Mouse (Mus musculus) A20 (cell line): ENCODE measurements around the gene AY074887.

Source experiments
- DNase-seq: peaks from one replicate; pipeline ENCODE4 v3.0.0-alpha.2; 2011; ENCODE audit warnings: low read depth, low spot score

AY074887 gene

DNA sequence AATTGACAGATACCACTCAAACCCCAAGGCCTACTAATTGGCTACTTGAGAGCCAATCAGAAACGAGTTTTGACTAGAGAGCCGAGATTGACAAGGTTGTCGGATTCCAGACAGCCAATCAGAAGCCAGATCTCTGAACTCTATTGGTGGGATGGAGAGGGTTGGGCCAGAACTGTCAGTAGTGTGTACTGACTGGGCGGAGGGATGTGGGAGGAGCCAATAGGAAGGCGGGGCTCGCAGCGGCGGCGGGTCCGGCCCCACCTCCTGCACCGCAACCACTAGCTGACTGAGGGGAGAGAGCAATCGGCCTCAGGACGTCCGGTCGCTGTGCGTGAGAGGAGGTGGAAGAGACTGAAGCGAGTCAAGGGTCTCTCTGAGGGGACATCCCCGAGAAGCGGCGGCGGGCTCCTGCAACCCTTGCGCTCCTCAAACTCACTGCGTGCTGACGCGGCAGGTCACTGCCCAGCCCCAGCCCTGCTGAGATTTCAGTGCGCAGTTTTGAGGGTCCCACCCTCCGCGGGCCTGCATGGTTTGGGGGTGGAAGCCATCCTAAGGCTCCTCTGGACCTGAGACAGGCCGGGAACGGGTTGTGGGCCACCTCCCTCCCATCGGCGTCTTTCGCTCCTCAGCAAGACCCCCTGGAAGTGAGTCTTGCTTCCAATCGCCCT is 33.7 kb downstream of the AY074887 start, which contains the start of gene Hykk:
Gene Hykk (plus strand): TSS at position 274 of the 668 bp plus-strand sequence.
- DNase-seq = peak; percentile 87

DNA sequence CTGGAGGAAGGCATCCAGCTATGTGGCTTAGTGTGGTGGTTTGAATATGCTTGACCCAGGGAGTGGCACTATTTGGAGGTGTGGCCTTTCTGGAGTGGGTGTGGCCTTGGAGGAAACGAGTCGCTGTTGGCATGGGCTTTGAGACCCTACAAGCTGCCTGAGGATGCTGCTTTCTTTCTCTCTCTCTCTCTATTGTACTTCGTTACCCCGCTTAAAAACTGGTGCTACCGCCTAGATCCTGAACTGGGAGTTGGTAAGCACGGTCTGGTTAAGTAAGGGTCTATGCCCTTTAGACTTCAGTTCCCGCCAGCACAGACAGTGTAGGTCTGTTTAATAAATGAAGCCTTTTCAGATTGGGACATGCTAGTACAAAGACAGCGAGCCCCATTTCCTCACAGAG is 34.4 kb downstream of the AY074887 start:
- no peak for DNase-seq

DNA sequence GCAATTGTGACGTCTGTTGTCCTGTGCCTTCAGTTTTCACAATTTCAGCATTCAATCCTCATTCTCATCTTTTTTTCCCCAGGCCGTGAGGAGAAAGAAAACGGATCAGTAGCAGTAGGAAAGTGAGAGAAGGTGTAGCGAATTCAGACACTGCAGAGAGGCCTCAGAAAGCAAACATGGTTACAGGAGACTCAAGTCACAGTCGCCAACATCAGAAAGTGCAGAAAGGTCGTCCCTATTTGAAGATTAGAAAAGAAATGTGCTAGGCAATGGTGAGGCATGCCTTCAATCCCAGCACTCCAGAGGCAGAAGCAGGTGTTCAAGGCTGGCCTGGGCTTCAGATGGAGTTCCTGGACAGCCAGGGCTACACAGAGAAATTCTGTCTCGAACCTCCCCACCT is 35.2 kb downstream of the AY074887 start:
- no peak for DNase-seq

GRCm38 (mm10) chr9:54909446-54909845 is 41.4 kb downstream of the AY074887 start:
- DNase-seq = no peak
